Mouse (Mus musculus): ENCODE results near the gene Olfr1137.

Gene Olfr1137

DNA sequence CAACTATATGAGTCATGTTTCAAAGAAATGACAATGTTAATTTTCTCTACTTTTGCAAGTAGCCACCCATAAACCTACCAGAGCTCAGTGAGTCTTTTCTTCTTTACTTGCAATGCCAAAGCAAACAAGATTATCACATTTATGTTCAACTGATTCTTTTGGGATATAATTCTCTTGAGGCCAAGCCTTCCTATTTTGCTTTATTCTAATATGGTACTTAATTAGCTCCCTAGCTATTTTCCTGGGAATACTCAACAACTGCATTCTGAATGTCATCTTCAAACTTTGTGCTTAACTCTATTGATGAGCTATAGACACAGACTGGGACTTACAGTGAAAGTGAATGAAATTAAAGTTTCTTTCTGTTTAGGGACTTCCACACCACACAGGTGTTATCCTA lies at the start of gene Olfr1137:
Gene Olfr1137, minus strand, starts transcription at position 101 of the 400 bp plus-strand sequence.
- DNase-seq (ENCODE audit: low spot score in 2 of 2) = no peak

DNA sequence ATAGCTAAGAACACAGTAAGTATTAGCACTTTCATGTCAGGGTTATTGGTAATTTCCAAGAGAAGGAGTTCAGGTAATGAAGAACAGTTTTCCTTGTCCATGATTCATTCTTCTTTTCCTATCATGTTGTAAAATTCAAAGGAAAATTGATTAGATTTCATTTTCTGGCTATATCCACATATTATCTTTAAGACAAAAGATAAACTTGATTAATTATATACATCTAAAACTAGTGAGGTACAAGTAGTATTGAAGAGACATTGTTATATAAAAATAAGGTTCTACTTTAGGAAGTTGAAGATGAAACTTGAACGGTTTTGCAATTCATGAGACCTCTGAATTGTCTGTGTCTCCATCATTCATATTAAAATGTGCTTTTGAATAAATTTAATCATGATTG lies 40.9 kb upstream of the Olfr1137 start, which contains the start of gene Olfr1141:
Gene Olfr1141, minus strand, starts transcription at position 101 of the 400 bp plus-strand sequence.
- DNase-seq (ENCODE audit: low spot score in 2 of 2) = no peak

DNA sequence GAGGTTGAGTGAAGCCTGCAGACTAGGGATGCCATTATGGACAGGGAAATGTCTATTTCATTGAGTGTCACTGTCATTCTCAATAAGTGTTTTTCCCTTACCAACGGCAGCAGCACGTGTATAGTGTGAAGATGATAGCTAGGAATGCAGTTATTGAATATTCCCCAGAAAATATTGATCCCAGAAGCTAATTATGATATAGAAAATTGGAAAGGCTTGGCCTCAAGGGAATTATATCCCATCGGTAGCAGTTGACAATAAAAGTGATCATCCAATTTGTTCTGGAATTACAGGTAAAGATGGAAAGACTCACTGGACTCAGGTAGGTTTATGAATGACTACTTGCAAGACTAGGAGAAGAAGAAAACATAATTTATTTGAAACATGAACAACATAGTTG lies 30.5 kb upstream of the Olfr1137 start, which contains the start of gene Olfr1140:
Gene Olfr1140, plus strand, starts transcription at position 301 of the 400 bp plus-strand sequence.
- no peak for DNase-seq (ENCODE audit: low spot score in 2 of 2)

DNA sequence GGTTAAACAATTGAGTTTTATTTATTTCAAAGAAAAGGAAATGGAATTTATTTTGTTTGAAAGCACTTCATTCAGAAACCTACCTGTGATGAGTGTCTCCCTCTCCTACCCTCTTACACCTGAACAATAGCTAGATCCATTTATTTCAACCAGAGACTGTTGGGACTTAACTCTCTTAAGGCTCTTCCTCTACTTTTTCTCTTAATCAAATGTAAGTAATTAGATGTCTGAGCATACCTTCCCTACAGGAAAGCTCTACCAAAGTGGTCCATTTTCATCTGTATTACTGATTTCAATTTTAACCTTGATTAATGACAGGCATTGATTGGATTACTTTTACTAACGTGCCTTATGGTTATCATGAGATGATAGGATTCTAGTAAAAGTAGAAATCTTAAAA lies 26.9 kb upstream of the Olfr1137 start, which contains the start of gene Olfr1138:
Gene Olfr1138, minus strand, starts transcription at position 101 of the 400 bp plus-strand sequence.
- DNase-seq (ENCODE audit: low spot score in 2 of 2) = no peak

DNA sequence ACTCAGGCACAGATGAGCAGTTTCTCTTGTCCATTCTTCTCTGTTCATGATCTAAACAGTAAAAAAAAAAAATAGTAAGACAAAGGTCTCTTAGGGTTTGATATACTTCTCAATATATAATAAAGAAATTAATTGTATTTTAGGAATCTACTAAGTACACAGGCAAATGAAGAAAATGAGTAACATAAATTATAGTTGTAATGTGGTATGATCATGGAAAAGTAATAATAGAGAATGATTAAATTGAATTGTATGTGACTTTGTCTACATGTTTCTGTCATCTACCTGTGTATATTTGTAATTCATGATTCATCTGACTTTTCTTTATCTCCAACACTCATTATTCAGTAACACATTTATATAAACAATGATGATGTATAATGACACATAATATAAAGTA lies 19.1 kb downstream of the Olfr1137 start, which contains the start of gene Olfr1136:
Gene Olfr1136, minus strand, starts transcription at position 101 of the 400 bp plus-strand sequence.
- DNase-seq (ENCODE audit: low spot score in 2 of 2) = no peak

DNA sequence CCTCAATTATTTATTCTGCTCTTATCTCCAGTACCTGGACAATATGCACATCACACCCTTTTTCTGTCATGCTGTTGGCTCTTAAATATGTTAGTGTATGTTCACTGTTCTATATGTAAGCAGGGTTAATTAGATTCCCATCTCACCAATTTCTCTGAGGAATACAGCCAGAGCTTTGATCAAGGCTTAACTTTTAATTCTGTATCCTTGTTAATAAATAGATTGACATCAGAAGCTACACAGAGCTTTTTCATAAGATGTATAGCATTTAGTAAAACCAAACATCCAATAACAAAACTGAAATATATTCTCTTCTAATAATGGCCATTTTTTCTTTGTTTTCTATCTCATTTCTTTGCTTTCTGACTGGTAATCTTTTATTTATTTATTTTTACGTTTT lies 39.4 kb downstream of the Olfr1137 start, which contains the start of gene Olfr1135:
Gene Olfr1135, minus strand, starts transcription at position 101 of the 400 bp plus-strand sequence.
- no peak for DNase-seq (ENCODE audit: low spot score in 2 of 2)

All from frontal cortex, postnatal 36 days (tissue).